Mouse (Mus musculus) hindbrain, embryonic 13.5 days (tissue): ENCODE measurements around the gene Ube2q1. TPM values are rescaled to one million over a fixed set of nuclear protein-coding genes. Genes with fewer than 3 reads are reported as not detected.

Experiments
- ATAC-seq: fragments of 200-750 bp; cut with Nextera tagmentation; 2 replicates; pipeline ENCODE4 v1.8.0; 2017; ENCODE audit warnings: moderate TSS enrichment; ENCODE audit not compliant: low FRiP score
- H3K27ac ChIP-seq: fragments of 300-500 bp; sonication (generic); 2 replicates; pipeline ENCODE4 v1.5.1; 2015; ENCODE audit warnings: inconsistent platforms, mild to moderate bottlenecking, moderate library complexity
- H3K27me3 ChIP-seq: fragments of 300-500 bp; sonication (generic); 2 replicates; pipeline ENCODE4 v1.6.1; 2015; ENCODE audit warnings: mild to moderate bottlenecking, inconsistent platforms
- H3K36me3 ChIP-seq: fragments of 300-500 bp; sonication (generic); 2 replicates; pipeline ENCODE4 v1.6.1; 2015; ENCODE audit warnings: mild to moderate bottlenecking, inconsistent platforms
- H3K4me1 ChIP-seq: fragments of 300-500 bp; sonication (generic); replicated peaks from 2 replicates; pipeline ENCODE4 v1.6.1; 2015; ENCODE audit warnings: inconsistent platforms
- H3K4me2 ChIP-seq: fragments of 300-500 bp; sonication (generic); 2 replicates; pipeline ENCODE4 v1.6.1; 2015; ENCODE audit warnings: inconsistent platforms, mild to moderate bottlenecking, moderate library complexity
- H3K4me3 ChIP-seq: fragments of 300-500 bp; sonication (generic); 2 replicates; pipeline ENCODE4 v1.5.1; 2015; ENCODE audit warnings: mild to moderate bottlenecking, inconsistent platforms
- H3K9ac ChIP-seq: fragments of 300-500 bp; sonication (generic); 2 replicates; pipeline ENCODE4 v1.6.1; 2015; ENCODE audit warnings: mild to moderate bottlenecking, inconsistent platforms
- H3K9me3 ChIP-seq: fragments of 300-500 bp; sonication (generic); 2 replicates; pipeline ENCODE4 v1.6.1; 2016; ENCODE audit warnings: inconsistent platforms
- WGBS: fragments of 180-500 bp; shearing (Covaris S2); methylation state at CpG from one replicate; pipeline ENCODE4 v1.1.7; 2015; 5-methylcytosine and 5-hydroxymethylcytosine counted together
- polyA plus RNA-seq: library from polyadenylated mRNA; unstranded; fragments of >200 nt; fragmentation: Nextera tagmentation; extraction: Ambion mirVana; gene quantifications from 2 replicates; pipeline ENCODE4 v1.2.1, GENCODE M21; 2015

Ube2q1 gene
- polyA plus RNA-seq, 1 experiment from 2014 or later: 14.4 TPM

GRCm38 (mm10) chr3:89769584-89769983 lies 3.8 kb upstream of the Ube2q1 start:
- Histone ChIP-seq H3K27ac (no peak overlapping the region), H3K9me3 (no peaks in the 10 kb centered on the region), H3K4me1 (peaks cover 36% of the 10 kb centered on the region), H3K36me3 (no peaks in the 10 kb centered on the region), H3K9ac (no peak overlapping the region), H3K4me3 (no peak overlapping the region), H3K4me2 (no peak overlapping the region), H3K27me3 (0 out of 2 replicates have a peak, but pooled peaks cover 8% of the 10 kb centered on the region)
- 75% methylated on average over 7 of the region's 7 CpGs for WGBS
- no peak for ATAC-seq

GRCm38 (mm10) chr3:89770425-89771002 lies 2.9 kb upstream of the Ube2q1 start:
- no peaks in the 10 kb centered on the region for H3K36me3 ChIP-seq
- no peak overlapping the region for H3K27ac ChIP-seq
- H3K27me3 ChIP-seq: 0 out of 2 replicates have a peak, but pooled peaks cover 7% of the 10 kb centered on the region
- 62% methylated on average over 2 of the region's 2 CpGs for WGBS
- H3K4me1 ChIP-seq: peaks cover 37% of the 10 kb centered on the region
- H3K9ac ChIP-seq: peak overlapping the region; percentile 53; the same call in 1 of the 2 replicates
- no peak for ATAC-seq
- no peak overlapping the region for H3K4me2 ChIP-seq
- H3K4me3 ChIP-seq: no peak overlapping the region
- H3K9me3 ChIP-seq: no peaks in the 10 kb centered on the region

GRCm38 (mm10) chr3:89772588-89772967 lies 838 bp upstream of the Ube2q1 start:
- under 1% methylated on average over 17 of the region's 17 CpGs for WGBS
- Histone ChIP-seq H3K9ac (peak overlapping the region; percentile 100), H3K27me3 (no peaks in the 10 kb centered on the region), H3K27ac (peak overlapping the region; percentile 98), H3K4me1 (peaks cover 49% of the 10 kb centered on the region), H3K9me3 (no peaks in the 10 kb centered on the region), H3K4me3 (peak overlapping the region; percentile 97), H3K36me3 (peaks cover 19% of the 10 kb centered on the region), H3K4me2 (peak overlapping the region; percentile 82)
- ATAC-seq: peak; percentile 80

GRCm38 (mm10) chr3:89773740-89774211 lies 360 bp downstream of the Ube2q1 start:
- Histone ChIP-seq H3K9me3 (no peaks in the 10 kb centered on the region), H3K4me3 (peak overlapping the region; percentile 97), H3K4me2 (peak overlapping the region; percentile 82), H3K4me1 (peaks cover 49% of the 10 kb centered on the region), H3K27ac (peak overlapping the region; percentile 98), H3K27me3 (no peaks in the 10 kb centered on the region), H3K36me3 (peaks cover 30% of the 10 kb centered on the region), H3K9ac (peak overlapping the region; percentile 100)
- ATAC-seq: peak; percentile 45
- whole genome bisulfite sequencing: under 1% methylated on average over 37 of the region's 37 CpGs

- Histone ChIP-seq H3K36me3 (peaks cover 36% of the 10 kb centered on the region), H3K9me3 (no peaks in the 10 kb centered on the region), H3K27ac (peak overlapping the region; percentile 98), H3K4me1 (peaks cover 49% of the 10 kb centered on the region), H3K4me3 (peak overlapping the region; percentile 97), H3K4me2 (peak overlapping the region; percentile 82), H3K9ac (peak overlapping the region; percentile 100), H3K27me3 (no peaks in the 10 kb centered on the region)
- ATAC-seq: no peak
- 54% methylated on average over 15 of the region's 15 CpGs for WGBS
Measured at GRCm38 (mm10) chr3:89774236-89774960, 982 bp downstream of the Ube2q1 start.

- no peaks in the 10 kb centered on the region for H3K27me3 ChIP-seq
Measured at GRCm38 (mm10) chr3:89776001-89776400, 2.6 kb downstream of the Ube2q1 start.

GRCm38 (mm10) chr3:89780102-89780501 lies 6.7 kb downstream of the Ube2q1 start:
- no peak overlapping the region for H3K27ac ChIP-seq
- H3K27me3 ChIP-seq: no peaks in the 10 kb centered on the region
- no peak overlapping the region for H3K4me3 ChIP-seq
- H3K4me2 ChIP-seq: no peak overlapping the region
- peaks cover 83% of the 10 kb centered on the region for H3K36me3 ChIP-seq
- WGBS: 89% methylated on average over 4 of the region's 4 CpGs
- no peak overlapping the region for H3K9ac ChIP-seq
- ATAC-seq: no peak
- H3K4me1 ChIP-seq: peaks cover 21% of the 10 kb centered on the region
- no peaks in the 10 kb centered on the region for H3K9me3 ChIP-seq

More at GRCm38 (mm10) chr3:89776001-89776400, 2.6 kb downstream of the Ube2q1 start:
- 87% methylated on average over 4 of the region's 4 CpGs for WGBS
- Histone ChIP-seq H3K9ac (peak overlapping the region; percentile 100; the same call in 1 of the 2 replicates), H3K4me3 (no peak overlapping the region), H3K9me3 (no peaks in the 10 kb centered on the region), H3K4me2 (no peak overlapping the region; the same call in 1 of the 2 replicates), H3K4me1 (peaks cover 41% of the 10 kb centered on the region), H3K27ac (no peak overlapping the region), H3K36me3 (peaks cover 52% of the 10 kb centered on the region)
- ATAC-seq: no peak

- Histone ChIP-seq H3K9ac (no peak overlapping the region), H3K36me3 (peaks cover 74% of the 10 kb centered on the region), H3K4me2 (no peak overlapping the region), H3K27me3 (no peaks in the 10 kb centered on the region), H3K4me1 (peaks cover 10% of the 10 kb centered on the region), H3K9me3 (no peaks in the 10 kb centered on the region), H3K4me3 (no peak overlapping the region), H3K27ac (no peak overlapping the region)
- no peak for ATAC-seq
- 89% methylated on average over 5 of the region's 5 CpGs for WGBS
Measured at GRCm38 (mm10) chr3:89781640-89782039, 8.2 kb downstream of the Ube2q1 start.

- Histone ChIP-seq H3K4me2 (no peak overlapping the region), H3K9ac (peak overlapping the region; percentile 24; the same call in 1 of the 2 replicates), H3K36me3 (peaks cover 40% of the 10 kb centered on the region), H3K9me3 (no peaks in the 10 kb centered on the region), H3K4me1 (peaks cover 9% of the 10 kb centered on the region), H3K4me3 (no peak overlapping the region), H3K27me3 (no peaks in the 10 kb centered on the region), H3K27ac (no peak overlapping the region)
- no peak for ATAC-seq
- WGBS: 28% methylated on average over 11 of the region's 11 CpGs
Measured at GRCm38 (mm10) chr3:89784991-89785753, 11.8 kb downstream of the Ube2q1 start.

GRCm38 (mm10) chr3:89786275-89786674 lies 12.9 kb downstream of the Ube2q1 start:
- peaks cover 9% of the 10 kb centered on the region for H3K4me1 ChIP-seq
- no peak overlapping the region for H3K4me2 ChIP-seq
- H3K4me3 ChIP-seq: no peak overlapping the region
- peaks cover 29% of the 10 kb centered on the region for H3K36me3 ChIP-seq
- no peak for ATAC-seq
- H3K27me3 ChIP-seq: no peaks in the 10 kb centered on the region
- 84% methylated on average over 6 of the region's 6 CpGs for WGBS
- no peak overlapping the region for H3K9ac ChIP-seq
- no peak overlapping the region for H3K27ac ChIP-seq
- no peaks in the 10 kb centered on the region for H3K9me3 ChIP-seq

- Histone ChIP-seq H3K4me1 (peaks cover 9% of the 10 kb centered on the region), H3K27me3 (no peaks in the 10 kb centered on the region), H3K4me3 (no peak overlapping the region), H3K9ac (no peak overlapping the region), H3K27ac (no peak overlapping the region), H3K36me3 (peaks cover 3% of the 10 kb centered on the region), H3K9me3 (no peaks in the 10 kb centered on the region), H3K4me2 (no peak overlapping the region)
- WGBS: 76% methylated on average over 16 of the region's 16 CpGs
- ATAC-seq: no peak
Measured at GRCm38 (mm10) chr3:89788680-89789352, 15.4 kb downstream of the Ube2q1 start.

GRCm38 (mm10) chr3:89794616-89795015 lies 21.2 kb downstream of the Ube2q1 start:
- Histone ChIP-seq H3K4me2 (no peak overlapping the region), H3K4me3 (no peak overlapping the region), H3K9ac (no peak overlapping the region), H3K9me3 (no peaks in the 10 kb centered on the region), H3K27ac (no peak overlapping the region), H3K4me1 (no peaks in the 10 kb centered on the region), H3K27me3 (no peaks in the 10 kb centered on the region), H3K36me3 (no peaks in the 10 kb centered on the region)
- 62% methylated on average over 2 of the region's 2 CpGs for WGBS
- ATAC-seq: no peak
